Mouse (Mus musculus) thymus, adult 18-20 months (tissue): ENCODE measurements around the gene Phlda3.

Experiments used
- DNase-seq, 2 experiments: peaks; one replicate each; pipeline ENCODE4 v3.0.0; 2022; ENCODE audit warnings: mixed read lengths in 2 of 2

Gene Phlda3

GRCm38 (mm10) chr1:135760216-135760615 is 5.7 kb upstream of the Phlda3 start:
- DNase-seq = no peak

- no peak for DNase-seq
Observed at GRCm38 (mm10) chr1:135761728-135762127, 4.2 kb upstream of the Phlda3 start.

DNA sequence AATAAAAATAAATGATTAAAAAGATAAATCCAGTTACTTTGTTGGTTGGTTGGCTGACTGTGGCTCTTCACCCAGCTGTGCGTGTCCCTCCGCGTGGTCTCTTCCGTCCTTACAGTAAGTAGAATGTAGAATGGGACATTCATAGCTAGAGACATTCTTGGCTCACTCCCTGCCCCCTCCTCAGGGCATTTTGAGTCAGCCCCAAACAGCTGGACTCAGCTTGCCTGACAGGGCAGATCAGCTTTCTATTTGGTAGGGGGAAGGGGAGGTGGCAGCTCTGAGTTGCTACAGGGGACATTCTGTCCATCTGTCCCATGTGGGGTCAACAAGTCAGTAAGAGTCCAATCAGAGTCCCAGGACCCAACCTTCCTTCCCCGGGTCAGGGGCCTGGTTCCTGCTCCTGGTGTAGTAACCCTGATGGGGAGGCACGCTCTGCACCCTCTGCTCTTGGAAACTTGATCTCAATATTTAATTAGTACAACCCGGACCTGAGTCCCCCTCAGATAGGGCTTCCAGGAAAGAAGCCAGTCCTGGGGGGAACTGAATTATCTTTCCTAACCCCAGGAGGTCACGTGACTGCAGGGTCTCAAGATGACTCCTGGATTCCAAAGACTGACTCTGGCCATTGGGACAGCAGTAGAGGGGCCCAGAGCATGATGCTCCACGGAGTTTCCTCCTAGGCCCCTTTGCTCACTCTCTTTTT is 2.3 kb upstream of the Phlda3 start:
- no peak for DNase-seq

DNA sequence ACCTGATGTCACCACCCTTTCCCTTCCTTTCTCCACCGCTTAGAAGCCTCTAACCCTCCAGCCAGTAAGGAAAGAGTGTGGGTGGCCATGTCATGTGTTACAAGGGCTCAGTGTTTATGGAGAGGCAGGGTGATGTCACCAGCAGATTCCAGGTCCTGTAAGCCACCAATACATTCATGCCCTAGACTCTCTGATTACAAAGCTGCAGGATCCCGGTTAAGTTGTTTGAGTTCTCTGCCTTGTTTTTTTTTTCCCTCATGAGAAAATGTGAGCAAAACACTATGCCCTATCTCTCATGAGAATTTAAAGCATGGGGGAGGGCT is 1.8 kb upstream of the Phlda3 start:
- no peak for DNase-seq

- DNase-seq = no peak
Observed at GRCm38 (mm10) chr1:135766592-135767306, 830 bp downstream of the Phlda3 start.

DNA sequence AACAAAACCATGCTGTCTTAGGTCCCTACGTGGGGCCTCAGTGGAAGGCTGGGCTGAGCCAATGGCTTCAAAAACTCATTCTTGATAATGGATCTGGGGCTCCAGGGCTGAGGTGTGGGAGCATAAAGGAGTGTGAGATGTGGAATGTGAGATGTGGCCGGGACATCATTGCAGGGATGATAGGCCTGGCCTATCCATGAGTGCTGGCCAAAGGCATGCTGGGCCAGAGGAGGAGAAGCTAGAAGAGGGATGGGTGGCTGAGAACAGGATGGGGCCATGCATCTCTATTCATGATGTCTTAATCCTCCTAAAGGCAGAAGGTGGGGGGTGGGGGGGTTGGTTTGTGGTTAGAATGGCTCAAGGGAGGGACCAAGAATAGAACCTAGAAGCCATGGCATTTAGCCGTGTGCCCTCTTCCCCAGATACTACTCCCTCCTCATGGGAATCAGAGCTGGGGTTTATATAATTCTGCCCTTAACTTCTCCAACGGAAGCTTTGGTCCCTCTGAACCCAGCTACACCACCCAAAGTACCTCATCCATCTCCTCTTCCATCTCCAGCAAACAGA is 1.5 kb downstream of the Phlda3 start:
- DNase-seq = no peak

GRCm38 (mm10) chr1:135768400-135768799 is 2.5 kb downstream of the Phlda3 start:
- no peak for DNase-seq

DNA sequence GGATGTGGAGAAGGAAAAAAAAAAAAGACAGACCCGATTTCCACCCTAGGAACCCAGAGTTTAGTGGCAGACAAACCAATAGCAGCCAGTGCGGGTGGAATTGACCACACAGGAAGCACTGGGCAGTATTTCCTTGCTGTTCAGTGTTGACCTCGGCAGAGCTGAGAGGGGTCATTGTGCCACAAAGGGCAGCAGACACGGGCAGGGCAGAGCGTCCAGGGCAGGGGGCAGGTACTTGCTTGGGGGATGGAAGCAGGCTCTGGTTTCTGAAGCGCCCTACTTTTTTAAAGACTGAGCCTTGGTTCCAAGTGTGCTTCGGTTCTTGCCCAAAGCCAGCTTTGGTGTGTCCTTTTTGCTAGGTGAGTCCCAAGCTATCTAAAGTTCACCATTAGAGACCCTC is 4.3 kb downstream of the Phlda3 start:
- no peak for DNase-seq

- no peak for DNase-seq
Observed at GRCm38 (mm10) chr1:135770896-135771572, 5.1 kb downstream of the Phlda3 start.

DNA sequence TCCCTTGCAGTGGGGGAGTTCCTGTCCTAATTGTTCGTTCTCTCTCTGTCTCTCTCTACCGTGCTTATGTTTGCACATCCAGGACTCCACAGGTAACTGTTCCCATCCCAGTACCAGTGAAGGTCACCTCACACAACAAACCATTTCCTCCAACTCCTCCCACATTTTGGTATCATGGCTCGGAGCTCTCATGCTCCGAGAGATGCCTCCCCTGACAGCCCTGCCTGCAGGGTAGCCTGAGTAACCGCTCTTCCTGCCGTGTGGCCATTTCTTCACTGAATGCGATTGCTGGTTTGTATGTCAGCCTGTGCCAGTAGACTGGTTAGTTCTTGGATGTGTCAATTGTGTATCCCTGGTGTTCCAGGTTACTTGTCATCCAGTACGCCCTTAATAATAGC is 5.7 kb downstream of the Phlda3 start:
- DNase-seq = no peak

DNA sequence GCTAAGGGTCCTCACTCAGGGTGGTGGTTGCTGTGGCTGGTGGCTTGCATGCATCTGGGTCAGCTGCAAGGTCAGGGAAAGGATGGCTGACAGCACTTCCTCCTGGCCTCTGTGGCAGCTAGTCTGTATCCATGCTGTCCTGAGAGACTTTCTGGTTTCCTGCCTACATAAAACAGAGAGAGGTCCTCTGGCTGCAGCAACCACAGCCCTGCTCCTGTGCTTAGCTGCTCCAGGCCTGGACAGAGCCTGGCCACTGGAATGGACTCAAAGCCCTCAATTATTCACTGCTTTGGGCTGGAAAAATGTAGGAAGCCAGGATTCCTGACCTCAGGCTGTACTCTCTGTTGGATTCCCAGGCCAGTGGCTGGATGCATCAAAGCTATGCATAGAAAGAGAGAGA is 10.7 kb downstream of the Phlda3 start:
- DNase-seq = no peak

DNA sequence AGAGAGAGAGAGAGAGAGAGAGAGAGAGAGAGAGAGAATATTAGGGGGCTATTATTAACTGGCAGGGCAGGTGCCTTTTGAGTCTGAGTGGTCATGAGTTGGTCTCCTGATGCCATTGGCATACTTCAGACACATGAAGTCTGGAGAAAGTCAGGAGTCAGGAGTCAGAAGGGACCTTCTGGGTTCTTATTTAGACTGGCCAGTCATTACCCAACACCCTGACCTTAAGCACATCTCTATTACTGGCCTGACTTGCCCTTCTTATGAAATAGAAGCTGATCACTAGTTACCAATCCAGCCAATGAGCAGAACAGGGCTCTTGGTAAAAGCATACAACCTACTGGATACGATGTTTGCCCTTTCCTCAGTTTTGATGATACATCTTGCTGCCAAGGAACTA is 11.1 kb downstream of the Phlda3 start:
- no peak for DNase-seq

DNA sequence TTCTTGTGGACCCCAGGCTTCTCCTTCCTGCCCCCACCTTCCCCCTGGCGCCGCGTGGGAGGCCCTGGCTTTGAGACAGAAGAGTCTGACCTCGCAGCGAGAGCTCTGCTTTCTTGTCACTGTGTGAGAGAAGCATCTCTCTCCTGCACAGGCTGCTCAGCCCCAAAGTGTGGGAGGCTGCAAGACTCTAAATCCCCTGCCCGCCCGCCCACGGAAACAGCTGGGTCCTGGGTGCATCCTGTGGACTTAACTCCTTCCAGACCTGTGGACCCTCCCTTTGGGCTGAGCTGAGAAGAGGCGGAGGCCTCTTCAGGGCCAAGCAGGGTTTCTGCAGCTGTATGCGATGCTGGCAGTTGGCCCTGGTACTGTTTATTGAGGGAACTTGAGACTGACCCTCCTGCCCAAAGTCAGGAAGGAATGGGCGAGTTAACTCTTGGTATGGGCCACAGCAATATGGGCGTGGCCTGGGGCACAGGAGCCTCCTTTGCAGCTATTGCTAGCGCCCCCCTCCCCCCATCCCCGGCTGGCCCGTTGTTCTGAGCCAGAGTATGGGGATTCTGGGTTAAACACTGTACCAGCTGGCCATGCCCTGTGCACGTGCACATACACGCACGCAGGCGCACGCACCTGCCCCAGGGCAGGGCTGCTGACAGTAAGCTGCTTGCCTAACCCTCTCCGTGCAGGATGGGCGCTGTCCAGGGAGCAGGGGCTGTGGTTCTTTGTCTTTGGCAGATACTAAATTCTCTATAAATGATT is 13.0 kb downstream of the Phlda3 start, which contains the start of gene Tnni1:
Gene Tnni1, plus strand, starts transcription at position 655 of the 756 bp plus-strand sequence.
- peak; percentile 21 to 23 for DNase-seq

DNA sequence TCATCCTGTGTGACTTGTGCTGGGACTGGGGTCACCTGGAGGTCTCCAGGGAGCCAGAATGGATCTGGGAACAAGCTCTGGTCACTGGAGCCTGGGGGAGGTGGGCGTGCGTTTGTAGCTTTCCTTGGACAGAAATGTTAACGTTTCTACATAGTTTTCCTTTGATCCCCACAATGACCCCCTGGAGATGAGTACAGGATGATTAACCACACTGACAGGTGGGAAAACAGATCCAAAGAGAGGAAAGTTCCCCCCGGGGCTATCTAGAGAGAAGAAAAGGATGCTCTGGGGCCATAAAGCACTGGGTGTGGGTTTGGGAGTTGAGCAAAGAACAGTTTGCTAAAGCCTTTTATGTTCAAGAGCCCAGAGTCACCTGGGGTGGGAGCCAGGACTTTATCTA is 14.7 kb downstream of the Phlda3 start:
- DNase-seq = no peak

GRCm38 (mm10) chr1:135781220-135781619 is 15.3 kb downstream of the Phlda3 start:
- DNase-seq = no peak

DNA sequence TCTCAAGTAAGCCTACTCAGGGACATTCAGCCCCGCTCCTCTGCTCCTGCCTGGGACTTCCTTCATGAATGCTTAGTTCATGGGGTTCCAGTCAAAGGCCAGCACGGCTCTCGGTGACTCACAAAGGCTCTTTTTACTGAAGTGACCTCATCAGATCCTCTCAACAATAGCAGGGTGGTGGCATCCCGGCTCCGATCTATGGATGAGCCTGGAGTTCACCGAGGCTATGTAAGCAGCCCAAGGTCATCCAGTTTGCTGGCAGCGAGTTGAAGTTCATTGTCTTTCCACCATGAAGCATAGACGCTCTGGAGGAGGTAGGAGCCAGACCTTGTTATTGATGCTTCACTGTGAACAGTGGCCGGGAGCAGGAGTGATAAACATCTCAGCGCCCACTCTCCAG is 16.9 kb downstream of the Phlda3 start:
- DNase-seq = no peak

DNA sequence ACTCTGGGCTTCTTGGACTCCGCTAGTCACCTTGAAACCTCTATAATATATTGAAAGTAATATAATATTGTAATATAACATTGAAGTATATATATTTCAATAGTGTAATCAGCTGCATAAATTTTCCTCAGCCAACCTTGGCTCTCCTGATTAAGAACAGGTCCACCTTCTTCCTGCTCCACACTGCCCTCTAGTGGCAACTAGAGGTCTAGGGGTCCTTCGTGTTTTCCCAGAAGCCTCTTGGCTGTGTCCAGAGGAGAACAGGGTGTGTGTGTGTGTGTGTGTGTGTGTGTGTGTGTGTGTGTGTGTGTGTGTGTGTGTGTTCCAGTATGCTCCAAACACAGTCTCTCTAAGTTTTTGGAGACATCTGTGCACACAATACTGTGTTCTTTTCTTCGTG is 21.9 kb downstream of the Phlda3 start:
- peak; percentile 44 to 60 for DNase-seq

GRCm38 (mm10) chr1:135788708-135789107 is 22.8 kb downstream of the Phlda3 start:
- DNase-seq = no peak

- peak in 1 of 2 experiments; percentile 39 for DNase-seq
Observed at GRCm38 (mm10) chr1:135789815-135790214, 23.9 kb downstream of the Phlda3 start.

GRCm38 (mm10) chr1:135792143-135792939 is 26.4 kb downstream of the Phlda3 start:
- no peak for DNase-seq

- DNase-seq = no peak
Observed at GRCm38 (mm10) chr1:135793370-135794215, 27.7 kb downstream of the Phlda3 start.
